Mouse (Mus musculus): ENCODE results near the gene Nabp2. TPM values are rescaled to one million over a fixed set of nuclear protein-coding genes. Genes with fewer than 3 reads are reported as not detected.

The Nabp2 gene
- total RNA-seq, 2 experiments from 2014 or later: 42.5 to 44.7 TPM

- intact Hi-C loops (cut with DNase I): no loop called here
These were observed 15.1 kb downstream of the Nabp2 start for GRCm38 (mm10) chr10:128396017-128396673.

GRCm38 (mm10) chr10:128391850-128392249, 19.4 kb downstream of the Nabp2 start:
- DNase-seq: peak in 1 of 2 experiments; percentile 48
- intact Hi-C loops (cut with DNase I): no loop called here

More at GRCm38 (mm10) chr10:128396017-128396673, 15.1 kb downstream of the Nabp2 start:
- no peak for DNase-seq

- intact Hi-C loops (cut with DNase I): no loop called here
These were observed 20.9 kb downstream of the Nabp2 start for GRCm38 (mm10) chr10:128390366-128390765.

GRCm38 (mm10) chr10:128389570-128389969, 21.7 kb downstream of the Nabp2 start:
- intact Hi-C loops (cut with DNase I): no loop called here
- DNase-seq: no peak

More at GRCm38 (mm10) chr10:128390366-128390765, 20.9 kb downstream of the Nabp2 start:
- no peak for DNase-seq

GRCm38 (mm10) chr10:128388941-128389340, 22.4 kb downstream of the Nabp2 start:
- intact Hi-C loops (cut with DNase I): no loop called here
- DNase-seq: no peak

- intact Hi-C loops (cut with DNase I): no loop called here
- DNase-seq: no peak
These were observed 25.4 kb downstream of the Nabp2 start for GRCm38 (mm10) chr10:128385902-128386301.

GRCm38 (mm10) chr10:128382482-128382881, 28.8 kb downstream of the Nabp2 start:
- intact Hi-C loops (cut with DNase I): no loop called here
- no peak for DNase-seq

- DNase-seq: no peak
- intact Hi-C loops (cut with DNase I): no loop called here
These were observed 30.7 kb downstream of the Nabp2 start for GRCm38 (mm10) chr10:128380565-128380964.

- intact Hi-C loops (cut with DNase I): no loop called here
- DNase-seq: no peak
These were observed 32.0 kb downstream of the Nabp2 start for GRCm38 (mm10) chr10:128379260-128379659.

- no peak for DNase-seq
- intact Hi-C loops (cut with DNase I): no loop called here
These were observed 32.8 kb downstream of the Nabp2 start for GRCm38 (mm10) chr10:128378462-128378861.

GRCm38 (mm10) chr10:128377940-128378448, 33.3 kb downstream of the Nabp2 start:
- intact Hi-C loops (cut with DNase I): no loop called here
- no peak for DNase-seq

GRCm38 (mm10) chr10:128377222-128377939, 33.9 kb downstream of the Nabp2 start:
- peak in 1 of 2 experiments; percentile 62 for DNase-seq

GRCm38 (mm10) chr10:128376455-128377211, 34.7 kb downstream of the Nabp2 start, which contains the start of gene Ankrd52:
TSS of gene Ankrd52 (plus strand) at chr10:128377115.
- intact Hi-C loops (cut with DNase I): no loop called here
- peak; percentile 90 to 92 for DNase-seq

More at GRCm38 (mm10) chr10:128377222-128377939, 33.9 kb downstream of the Nabp2 start:
- intact Hi-C loops (cut with DNase I): no loop called here

- intact Hi-C loops (cut with DNase I): no loop called here
- DNase-seq: no peak
These were observed 35.2 kb downstream of the Nabp2 start for GRCm38 (mm10) chr10:128376099-128376454.

GRCm38 (mm10) chr10:128374393-128374792, 36.9 kb downstream of the Nabp2 start:
- DNase-seq: no peak
- intact Hi-C loops (cut with DNase I): no loop called here

GRCm38 (mm10) chr10:128372989-128373748, 38.1 kb downstream of the Nabp2 start:
- intact Hi-C loops (cut with DNase I): no loop called here
- DNase-seq: peak; percentile 67 to 73

- no peak for DNase-seq
- intact Hi-C loops (cut with DNase I): no loop called here
These were observed 39.1 kb downstream of the Nabp2 start for GRCm38 (mm10) chr10:128372142-128372541.

GRCm38 (mm10) chr10:128370601-128371000, 40.7 kb downstream of the Nabp2 start:
- no peak for DNase-seq
- intact Hi-C loops (cut with DNase I): no loop called here

GRCm38 (mm10) chr10:128370021-128370420, 41.3 kb downstream of the Nabp2 start:
- no peak for DNase-seq
- intact Hi-C loops (cut with DNase I): no loop called here

GRCm38 (mm10) chr10:128369599-128369998, 41.7 kb downstream of the Nabp2 start:
- no peak for DNase-seq
- intact Hi-C loops (cut with DNase I): loop anchor here (5.0 kb wide), 1 partner anchor 173 kb away; no protein-coding TSS in a partner anchor

All from heart, postnatal 10 days (tissue).